Mouse (Mus musculus) central nervous system, embryonic 14 days (tissue): ENCODE data around the gene 4933406M09Rik. TPM values are rescaled to one million over a fixed set of nuclear protein-coding genes. Genes with fewer than 3 reads are reported as not detected.

Source experiments
- polyA plus RNA-seq: library from polyadenylated mRNA; depleted of rRNA; stranded (reverse); fragments of >200 nt; gene quantifications from 2 replicates; pipeline ENCODE4 v1.2.3, GENCODE M21; 2012; rRNA removed

4933406M09Rik gene
- 0.04 TPM in 1 of 2 replicates, not detected in the other for polyA plus RNA-seq

GRCm38 (mm10) chr1:134385666-134386065 is at the start of gene 4933406M09Rik:
4933406M09Rik (plus strand) TSS chr1:134385940.

GRCm38 (mm10) chr1:134361857-134362212 is 23.9 kb upstream of the 4933406M09Rik start, which contains the start of gene Tmem183a:
Tmem183a (minus strand) TSS chr1:134361979.

GRCm38 (mm10) chr1:134405509-134406413 is 20.0 kb downstream of the 4933406M09Rik start, which contains the start of gene Cyb5r1:
Cyb5r1 (plus strand) TSS chr1:134405559.

GRCm38 (mm10) chr1:134415168-134415831 is 29.6 kb downstream of the 4933406M09Rik start, which contains the start of gene Adipor1:
Adipor1 (plus strand) TSS chr1:134415378.

Other genes starting within 250 kb of the 4933406M09Rik start
- gene Chil1, start 203.8 kb upstream of the 4933406M09Rik start, polyA plus RNA-seq, result 2.0 and 4.0 TPM in 2 replicates
- gene Mybph, start 192.5 kb upstream of the 4933406M09Rik start, polyA plus RNA-seq, result 0.20 and 14.9 TPM in 2 replicates
- 9.8 and 11.2 TPM in 2 replicates for gene Adora1, start 150.5 kb upstream of the 4933406M09Rik start, polyA plus RNA-seq
- 0.57 and 25.5 TPM in 2 replicates for gene Myog, start 96.0 kb upstream of the 4933406M09Rik start, polyA plus RNA-seq
- gene Ppfia4, start 53.0 kb upstream of the 4933406M09Rik start, polyA plus RNA-seq, result 22.9 and 30.5 TPM in 2 replicates
- gene Tmem183a, start 24.0 kb upstream of the 4933406M09Rik start, polyA plus RNA-seq, result 112 and 121 TPM in 2 replicates
- gene Cyb5r1, start 19.6 kb downstream of the 4933406M09Rik start, polyA plus RNA-seq, result 13.4 and 19.2 TPM in 2 replicates
- 54.3 and 59.4 TPM in 2 replicates for gene Adipor1, start 29.4 kb downstream of the 4933406M09Rik start, polyA plus RNA-seq
- 23.9 and 25.3 TPM in 2 replicates for gene Klhl12, start 69.6 kb downstream of the 4933406M09Rik start, polyA plus RNA-seq
- gene Rabif, start 108.7 kb downstream of the 4933406M09Rik start, polyA plus RNA-seq, result 31.1 and 32.4 TPM in 2 replicates
- 0.07 TPM in 1 of 2 replicates, not detected in the other for gene Mgat4e, start 163.7 kb downstream of the 4933406M09Rik start, polyA plus RNA-seq
- 47.4 and 52.7 TPM in 2 replicates for gene Kdm5b, start 174.2 kb downstream of the 4933406M09Rik start, polyA plus RNA-seq